Mouse (Mus musculus) kidney, embryonic 14.5 days (tissue): ENCODE measurements around the gene Pla2g2d. TPM values are rescaled to one million over a fixed set of nuclear protein-coding genes. Genes with fewer than 3 reads are reported as not detected.
A peak's percentile ranks its signal among the peaks of the same experiment; 100 is the strongest.

Experiments used
- ATAC-seq: fragments of 200-750 bp; cut with Nextera tagmentation; 2 replicates; pipeline ENCODE4 v1.8.0; 2017; ENCODE audit warnings: moderate number of reproducible peaks, mild to moderate bottlenecking, moderate TSS enrichment, moderate library complexity; ENCODE audit not compliant: low FRiP score, low TSS enrichment
- H3K27ac ChIP-seq: fragments of 300-500 bp; sonication (generic); 2 replicates; pipeline ENCODE4 v1.5.1; 2014; ENCODE audit warnings: low read depth, mild to moderate bottlenecking, low read length, moderate library complexity, mixed read lengths
- H3K27me3 ChIP-seq: fragments of 300-500 bp; sonication (generic); 2 replicates; pipeline ENCODE4 v1.6.1; 2014; ENCODE audit warnings: mild to moderate bottlenecking, low read length; ENCODE audit not compliant: control insufficient read depth, insufficient read depth
- H3K36me3 ChIP-seq: fragments of 300-500 bp; sonication (generic); 2 replicates; pipeline ENCODE4 v1.6.1; 2014; ENCODE audit warnings: low read length, mixed read lengths; ENCODE audit not compliant: control insufficient read depth, insufficient read depth
- H3K4me1 ChIP-seq: fragments of 300-500 bp; sonication (generic); 2 replicates; pipeline ENCODE4 v1.6.1; 2014; ENCODE audit warnings: low read length, mixed read lengths; ENCODE audit not compliant: control insufficient read depth, insufficient read depth
- H3K4me2 ChIP-seq: fragments of 300-500 bp; sonication (generic); replicated peaks from 2 replicates; pipeline ENCODE4 v1.6.1; 2014; ENCODE audit warnings: low read depth, mild to moderate bottlenecking, low read length
- H3K4me3 ChIP-seq: fragments of 300-500 bp; sonication (generic); 2 replicates; pipeline ENCODE4 v1.5.1; 2014; ENCODE audit warnings: mild to moderate bottlenecking, low read length
- H3K9ac ChIP-seq: fragments of 300-500 bp; sonication (generic); 2 replicates; pipeline ENCODE4 v1.6.1; 2014; ENCODE audit warnings: low read depth, mild to moderate bottlenecking, low read length, moderate library complexity
- H3K9me3 ChIP-seq: fragments of 300-500 bp; sonication (generic); 2 replicates; pipeline ENCODE4 v1.6.1; 2016; ENCODE audit warnings: low read length; ENCODE audit not compliant: control insufficient read depth
- whole genome bisulfite sequencing: fragments of 180-500 bp; shearing (Covaris S2); extraction: QIAGEN DNeasy Blood & Tissue Kit; methylation state at CpG from one replicate; pipeline ENCODE4 v1.1.7; 2014; 5-methylcytosine and 5-hydroxymethylcytosine counted together
- polyA plus RNA-seq: library from polyadenylated mRNA; unstranded; fragments of >200 nt; fragmentation: Nextera tagmentation; extraction: Ambion mirVana; gene quantifications from 2 replicates; pipeline ENCODE4 v1.2.1, GENCODE M21; 2014

Gene Pla2g2d
- polyA plus RNA-seq, 1 experiment from 2014 or later, result not detected

- no peaks in the 10 kb centered on the region for H3K27me3 ChIP-seq
- ATAC-seq, result no peak
- no peak overlapping the region for H3K4me2 ChIP-seq
- H3K27ac ChIP-seq, result no peak overlapping the region
- no peaks in the 10 kb centered on the region for H3K9me3 ChIP-seq
- H3K4me3 ChIP-seq, result no peak overlapping the region
- no peak overlapping the region for H3K9ac ChIP-seq
- H3K36me3 ChIP-seq, result no peaks in the 10 kb centered on the region
- H3K4me1 ChIP-seq, result peaks cover 6% of the 10 kb centered on the region; the same call in 1 of the 2 replicates
- WGBS, result 65% methylated on average over 10 of the region's 10 CpGs
Observed at GRCm38 (mm10) chr4:138747851-138748250, 27.7 kb upstream of the Pla2g2d start.

DNA sequence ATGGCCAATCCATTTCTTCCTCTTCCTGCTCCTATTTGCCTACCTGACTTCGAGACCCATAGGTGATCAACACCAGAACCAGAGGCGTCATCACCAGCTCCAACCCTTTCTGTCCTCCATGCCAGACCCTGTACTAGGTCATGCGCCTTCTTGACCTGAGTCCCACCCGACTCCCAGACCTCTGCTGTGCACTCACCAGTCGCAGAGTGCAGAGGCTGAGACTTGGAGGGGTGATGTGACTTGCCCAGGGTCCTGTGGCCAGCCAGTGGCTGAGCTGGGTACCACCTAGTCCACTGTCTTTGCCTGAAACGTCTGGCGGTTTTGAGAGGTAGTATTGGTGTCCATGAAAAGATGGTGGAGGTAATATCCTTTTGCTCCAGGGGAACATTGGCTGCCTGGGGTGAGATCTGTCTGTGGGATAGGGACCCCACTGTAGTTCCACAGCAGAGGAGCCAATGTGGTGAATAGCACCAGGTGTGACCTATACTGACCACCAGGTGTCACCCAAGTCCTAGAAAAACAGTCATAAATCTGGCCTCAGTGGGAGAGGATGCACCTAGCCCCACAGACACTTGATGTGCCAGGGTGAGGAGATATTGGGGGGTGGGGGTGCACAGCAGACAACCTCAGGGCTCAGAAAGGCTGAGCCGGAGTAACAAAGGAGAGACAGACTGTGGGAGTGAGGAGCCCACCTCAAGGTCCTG is 27.0 kb upstream of the Pla2g2d start:
- 56% methylated on average over 8 of the region's 8 CpGs for WGBS
- peak; percentile 44; the same call in 1 of the 2 replicates for ATAC-seq
- no peaks in the 10 kb centered on the region for H3K9me3 ChIP-seq

DNA sequence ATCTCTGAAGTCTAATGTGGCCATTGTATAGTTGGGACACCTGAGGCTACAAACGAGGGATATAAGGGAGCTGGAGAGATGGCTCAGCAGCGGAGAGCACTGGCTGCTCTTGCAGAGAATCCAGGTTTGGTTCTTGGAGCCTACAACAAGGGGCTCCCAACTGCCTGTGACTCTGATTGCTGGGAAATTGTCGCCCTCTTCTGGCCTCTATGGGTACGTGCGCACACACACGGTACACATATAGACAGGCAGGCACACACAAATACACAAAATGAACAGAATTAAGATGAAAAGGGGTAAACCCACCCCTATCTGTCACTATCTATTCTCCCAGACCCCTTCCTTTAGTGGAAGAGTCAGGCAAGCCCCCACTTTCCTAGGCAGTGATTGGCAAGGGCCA is 22.9 kb upstream of the Pla2g2d start:
- Histone ChIP-seq H3K9ac (no peak overlapping the region), H3K27me3 (no peaks in the 10 kb centered on the region), H3K27ac (no peak overlapping the region), H3K4me3 (no peak overlapping the region), H3K9me3 (no peaks in the 10 kb centered on the region), H3K36me3 (no peaks in the 10 kb centered on the region), H3K4me2 (no peak overlapping the region), H3K4me1 (no peaks in the 10 kb centered on the region)
- WGBS, result 87% methylated on average over 6 of the region's 6 CpGs
- no peak for ATAC-seq

More for the DNA sequence above, 27.0 kb upstream of the Pla2g2d start:
- no peak overlapping the region for H3K4me2 ChIP-seq
- no peaks in the 10 kb centered on the region for H3K36me3 ChIP-seq
- H3K4me1 ChIP-seq, result peaks cover 6% of the 10 kb centered on the region; the same call in 1 of the 2 replicates
- H3K27ac ChIP-seq, result no peak overlapping the region
- no peak overlapping the region for H3K4me3 ChIP-seq
- no peaks in the 10 kb centered on the region for H3K27me3 ChIP-seq
- no peak overlapping the region for H3K9ac ChIP-seq

DNA sequence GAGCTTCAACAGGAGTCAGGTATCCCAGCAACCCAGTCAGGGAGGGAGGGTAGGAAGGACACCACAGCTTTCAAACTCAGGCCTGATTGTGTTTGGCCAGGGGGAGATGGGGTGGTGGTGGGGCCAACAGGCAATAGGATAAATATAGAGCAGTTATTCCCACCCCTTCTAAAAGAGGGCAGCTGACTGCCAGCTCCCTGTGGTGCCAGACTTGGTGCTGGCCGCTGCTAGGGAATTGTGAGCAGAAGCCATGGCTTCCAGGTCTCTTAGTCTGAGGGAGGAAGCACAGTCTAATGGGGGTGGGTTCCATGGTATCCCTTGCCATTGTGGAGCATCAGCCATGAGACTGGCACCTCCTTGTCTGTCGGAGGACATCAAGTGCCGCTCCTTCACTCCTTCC is 21.9 kb upstream of the Pla2g2d start:
- 92% methylated on average over 3 of the region's 3 CpGs for WGBS
- H3K27ac ChIP-seq, result no peak overlapping the region
- no peak for ATAC-seq
- no peaks in the 10 kb centered on the region for H3K36me3 ChIP-seq
- H3K4me2 ChIP-seq, result no peak overlapping the region
- H3K9me3 ChIP-seq, result no peaks in the 10 kb centered on the region
- H3K4me1 ChIP-seq, result no peaks in the 10 kb centered on the region
- no peaks in the 10 kb centered on the region for H3K27me3 ChIP-seq
- no peak overlapping the region for H3K4me3 ChIP-seq
- no peak overlapping the region for H3K9ac ChIP-seq

- 79% methylated on average over 9 of the region's 9 CpGs for WGBS
- no peak for ATAC-seq
- Histone ChIP-seq H3K27me3 (no peaks in the 10 kb centered on the region), H3K9me3 (no peaks in the 10 kb centered on the region), H3K4me3 (no peak overlapping the region), H3K27ac (no peak overlapping the region), H3K9ac (no peak overlapping the region), H3K36me3 (no peaks in the 10 kb centered on the region), H3K4me2 (no peak overlapping the region), H3K4me1 (no peaks in the 10 kb centered on the region)
Observed at GRCm38 (mm10) chr4:138754432-138754831, 21.1 kb upstream of the Pla2g2d start.

GRCm38 (mm10) chr4:138755439-138755838 is 20.1 kb upstream of the Pla2g2d start:
- H3K4me1 ChIP-seq, result no peaks in the 10 kb centered on the region
- no peak overlapping the region for H3K4me3 ChIP-seq
- no peak for ATAC-seq
- H3K9me3 ChIP-seq, result no peaks in the 10 kb centered on the region
- no peak overlapping the region for H3K27ac ChIP-seq
- no peak overlapping the region for H3K9ac ChIP-seq
- WGBS, result 79% methylated on average over 4 of the region's 4 CpGs
- H3K36me3 ChIP-seq, result no peaks in the 10 kb centered on the region
- no peaks in the 10 kb centered on the region for H3K27me3 ChIP-seq
- H3K4me2 ChIP-seq, result no peak overlapping the region

DNA sequence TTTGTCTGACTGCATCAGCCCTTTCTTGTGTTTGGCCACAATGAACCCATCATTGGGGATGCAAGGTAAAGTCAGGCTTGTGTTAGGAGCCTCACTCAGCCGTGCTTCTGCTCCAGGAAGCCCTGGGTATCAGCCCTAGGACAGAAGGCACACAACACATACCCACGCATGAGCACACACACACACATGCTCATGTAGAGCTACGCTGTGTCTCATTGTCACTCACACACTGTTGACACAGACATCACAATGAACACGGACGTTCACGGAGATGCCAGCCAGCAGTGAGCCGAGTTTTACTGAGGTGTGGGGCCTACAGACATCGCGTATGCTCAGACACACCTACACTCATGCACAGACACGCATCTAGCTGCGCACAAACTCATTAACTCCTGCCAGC is 19.6 kb upstream of the Pla2g2d start:
- Histone ChIP-seq H3K9ac (no peak overlapping the region), H3K9me3 (no peaks in the 10 kb centered on the region), H3K4me3 (no peak overlapping the region), H3K27me3 (no peaks in the 10 kb centered on the region), H3K36me3 (no peaks in the 10 kb centered on the region), H3K4me1 (no peaks in the 10 kb centered on the region), H3K4me2 (no peak overlapping the region), H3K27ac (no peak overlapping the region)
- whole genome bisulfite sequencing, result 90% methylated on average over 11 of the region's 11 CpGs
- ATAC-seq, result no peak

DNA sequence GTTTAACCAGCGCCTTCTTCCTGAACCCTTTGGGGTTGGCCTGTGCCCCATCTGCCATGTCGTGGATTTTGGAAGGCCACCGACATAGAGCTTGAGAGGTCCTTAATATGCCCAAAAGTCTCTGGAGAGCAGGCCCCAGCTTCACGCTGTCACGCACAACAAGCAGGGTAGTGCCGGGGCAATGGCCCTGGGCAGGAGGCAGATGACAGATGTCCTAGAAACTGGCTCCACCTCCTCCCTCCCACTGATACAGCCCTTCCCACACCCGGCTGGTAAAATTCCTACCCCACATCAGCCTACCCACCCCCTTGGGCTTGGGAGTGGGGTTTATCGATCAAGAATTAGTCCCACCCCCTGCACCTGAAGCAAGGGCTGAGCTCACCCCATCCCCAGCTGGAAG is 18.1 kb upstream of the Pla2g2d start, which contains the start of gene Pla2g2f:
Pla2g2f (minus strand) TSS at position 211 of the 400 bp plus-strand sequence.
- no peak within 1 kb of the TSS for H3K27ac ChIP-seq
- WGBS, result 68% methylated on average over 8 of the region's 8 CpGs

DNA sequence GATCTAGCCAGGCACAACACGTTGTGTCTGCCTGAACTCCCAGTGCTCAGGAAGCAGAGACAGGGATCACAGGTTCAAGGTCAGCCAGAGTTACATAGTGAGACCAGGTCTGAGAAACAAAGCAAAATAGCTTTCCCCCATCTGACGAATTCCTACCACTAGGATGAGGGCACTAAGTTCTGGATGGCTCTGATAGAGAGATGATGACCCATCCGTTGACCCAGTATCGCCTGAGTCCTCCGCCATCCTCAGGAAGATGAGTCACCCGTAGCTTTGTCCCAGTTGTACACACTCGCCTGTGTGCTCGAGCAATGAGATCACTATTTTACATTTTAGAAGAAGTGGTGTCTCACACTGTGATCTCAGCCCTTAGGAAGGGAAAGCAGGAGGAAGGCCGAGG is 13.3 kb upstream of the Pla2g2d start:
- no peak for ATAC-seq
- Histone ChIP-seq H3K4me2 (no peak overlapping the region), H3K27ac (no peak overlapping the region), H3K9me3 (no peaks in the 10 kb centered on the region), H3K4me3 (no peak overlapping the region), H3K36me3 (no peaks in the 10 kb centered on the region), H3K9ac (no peak overlapping the region), H3K27me3 (no peaks in the 10 kb centered on the region), H3K4me1 (0 out of 2 replicates have a peak, but pooled peaks cover 2% of the 10 kb centered on the region)
- 77% methylated on average over 9 of the region's 9 CpGs for WGBS

More for the DNA sequence above, 18.1 kb upstream of the Pla2g2d start, which contains the start of gene Pla2g2f:
- H3K4me1 ChIP-seq, result no peaks in the 10 kb centered on the region
- no peak for ATAC-seq
- no peak within 1 kb of the TSS for H3K9ac ChIP-seq
- H3K9me3 ChIP-seq, result no peaks in the 10 kb centered on the region
- no peak within 1 kb of the TSS for H3K4me3 ChIP-seq
- no peaks in the 10 kb centered on the region for H3K27me3 ChIP-seq
- H3K4me2 ChIP-seq, result no peak within 1 kb of the TSS
- H3K36me3 ChIP-seq, result no peaks in the 10 kb centered on the region
